Mouse (Mus musculus) liver, embryonic 14.5 days (tissue): ENCODE results near the gene Trappc2.

Experiments used
- CTCF ChIP-seq: IDR thresholded peaks from 2 replicates; pipeline ENCODE4 v1.5.1; 2016; ENCODE audit warnings: antibody characterized with exemption, low read depth, control low read depth
- EP300 ChIP-seq: IDR thresholded peaks from 2 replicates; pipeline ENCODE4 v1.6.1; 2016; ENCODE audit warnings: antibody characterized with exemption, low read depth

GRCm38 (mm10) chrX:166495052-166495451, 54.7 kb downstream of the Trappc2 start:
- TF ChIP-seq CTCF (no peak), EP300 (no peak)
